13 mouse cellular contexts compared by ENCODE assay signal in genomic region chr10:41403893-41404612, GRCm38 (mm10). TPM values are rescaled to one million over a fixed set of nuclear protein-coding genes. Genes with fewer than 3 reads are reported as not detected.
DNase-seq lines count a peak whose midpoint lies in the region; ATAC-seq and TF ChIP-seq lines count a peak whose summit lies in the region.
"Had no signal": no experiment of that assay in that cellular context is flagged by ENCODE, and none has a peak within 500 bp of the region (broad histone marks: within the 10 kb centered on the region; RNA-seq: fewer than 3 reads in every experiment).

No protein-coding gene starts in this region.

- no peaks in the 10 kb centered on the region for H3K9me3 ChIP-seq in embryonic facial prominence, embryonic 11.5 days (replicated peaks; ENCODE audit: control insufficient read depth, low read length)
- no peaks in the 10 kb centered on the region for H3K9me3 ChIP-seq in embryonic facial prominence, embryonic 10.5 days
- no peaks in the 10 kb centered on the region for H3K9me3 ChIP-seq in lung, postnatal 0 days (ENCODE audit: low read length)
- H3K9me3 ChIP-seq: limb, embryonic 15.5 days; midbrain, embryonic 12.5 days; stomach, embryonic 15.5 days had no signal

- DNase-seq in embryonic facial prominence, embryonic 11.5 days (ENCODE audit: low spot score), result peak; percentile 24
- no peak for DNase-seq in embryonic facial prominence, embryonic 10.5 days (ENCODE audit: low spot score)
- no peak for DNase-seq in left cerebral cortex, adult 2 months (ENCODE audit: extremely low spot score in 1 of 2, low spot score in 2 of 2)
- no peak for DNase-seq in left cerebral cortex, adult 8-10 months (ENCODE audit: low spot score in 2 of 2)
- peak; percentile 45 for DNase-seq in MN1 (ENCODE audit: low spot score)
- DNase-seq in lung, postnatal 0 days (ENCODE audit: low spot score), result peak; percentile 56
- DNase-seq in adrenal gland, adult 8-10 months, result no peak
- DNase-seq: cerebellum, adult 2 months; heart, postnatal 14 days had no signal

- H3K36me3 ChIP-seq in embryonic facial prominence, embryonic 11.5 days (replicated peaks; ENCODE audit: control insufficient read depth, insufficient read depth, low read depth, low read length), result no peaks in the 10 kb centered on the region
- H3K36me3 ChIP-seq in embryonic facial prominence, embryonic 10.5 days (replicated peaks), result no peaks in the 10 kb centered on the region
- H3K36me3 ChIP-seq in lung, postnatal 0 days (ENCODE audit: insufficient read depth, low read length), result no peaks in the 10 kb centered on the region
- H3K36me3 ChIP-seq: limb, embryonic 15.5 days; midbrain, embryonic 12.5 days; stomach, embryonic 15.5 days had no signal

- WGBS in embryonic facial prominence, embryonic 11.5 days, result 43% methylated on average over 3 of the region's 3 CpGs
- 51% methylated on average over 3 of the region's 3 CpGs for WGBS in embryonic facial prominence, embryonic 10.5 days
- WGBS in lung, postnatal 0 days, result 36% methylated on average over 3 of the region's 3 CpGs

- no peak overlapping the region for H3K9ac ChIP-seq in embryonic facial prominence, embryonic 11.5 days (replicated peaks; ENCODE audit: low read length)
- H3K9ac ChIP-seq in lung, postnatal 0 days (replicated peaks; ENCODE audit: low read depth), result no peak overlapping the region
- H3K9ac ChIP-seq: limb, embryonic 15.5 days; midbrain, embryonic 12.5 days; stomach, embryonic 15.5 days had no signal

- no peaks in the 10 kb centered on the region for H3K27me3 ChIP-seq in embryonic facial prominence, embryonic 11.5 days (ENCODE audit: control insufficient read depth, insufficient read depth, low read length)
- no peaks in the 10 kb centered on the region for H3K27me3 ChIP-seq in embryonic facial prominence, embryonic 10.5 days (replicated peaks; ENCODE audit: low read depth, poor library complexity, severe bottlenecking)
- no peaks in the 10 kb centered on the region for H3K27me3 ChIP-seq in lung, postnatal 0 days (replicated peaks; ENCODE audit: insufficient read depth, low read length)
- H3K27me3 ChIP-seq: limb, embryonic 15.5 days; midbrain, embryonic 12.5 days; stomach, embryonic 15.5 days had no signal

- no peaks in the 10 kb centered on the region for H3K4me1 ChIP-seq in embryonic facial prominence, embryonic 11.5 days (ENCODE audit: control insufficient read depth, insufficient read depth, low read length)
- H3K4me1 ChIP-seq in embryonic facial prominence, embryonic 10.5 days, result no peaks in the 10 kb centered on the region
- no peaks in the 10 kb centered on the region for H3K4me1 ChIP-seq in lung, postnatal 0 days (ENCODE audit: insufficient read depth, low read depth, low read length)
- H3K4me1 ChIP-seq: limb, embryonic 15.5 days; midbrain, embryonic 12.5 days; stomach, embryonic 15.5 days had no signal

- H3K4me3 ChIP-seq in embryonic facial prominence, embryonic 11.5 days (ENCODE audit: low read depth, low read length), result no peak overlapping the region
- no peak overlapping the region for H3K4me3 ChIP-seq in embryonic facial prominence, embryonic 10.5 days
- H3K4me3 ChIP-seq in left cerebral cortex, adult 2 months, result no peak overlapping the region
- no peak overlapping the region for H3K4me3 ChIP-seq in lung, postnatal 0 days (ENCODE audit: low read depth, low read length)
- H3K4me3 ChIP-seq: limb, embryonic 15.5 days; midbrain, embryonic 12.5 days; stomach, embryonic 15.5 days had no signal

- TF ChIP-seq CTCF in left cerebral cortex, adult 2 months (IDR thresholded peaks at IDR 0.05), result peak; percentile 53
- TF ChIP-seq CTCF in lung, postnatal 0 days (IDR thresholded peaks at IDR 0.05), result peak; percentile 57

- no peak for ATAC-seq in embryonic facial prominence, embryonic 11.5 days (replicated peaks; ENCODE audit: insufficient number of reproducible peaks, low FRiP score, low TSS enrichment, low read depth)
- peak; percentile 86 for ATAC-seq in lung, postnatal 0 days
- no peak for ATAC-seq in erythroid progenitor cell, adult 5-6 weeks (replicated peaks; ENCODE audit: low FRiP score, poor library complexity, severe bottlenecking)

- intact Hi-C loops in left cerebral cortex, adult 2 months (cut with DNase I), result loop anchor here (5.0 kb wide), 2 partner anchors 102 to 402 kb away; partner anchors contain the start of genes Ak9 and Fig4

- TF ChIP-seq EP300 in lung, postnatal 0 days (IDR thresholded peaks at IDR 0.05), result no peak

- no peak overlapping the region for H3K27ac ChIP-seq in embryonic facial prominence, embryonic 11.5 days (replicated peaks; ENCODE audit: low read depth, low read length)
- H3K27ac ChIP-seq in embryonic facial prominence, embryonic 10.5 days (replicated peaks), result no peak overlapping the region
- H3K27ac ChIP-seq in left cerebral cortex, adult 2 months, result no peak overlapping the region
- no peak overlapping the region for H3K27ac ChIP-seq in lung, postnatal 0 days (ENCODE audit: low read length)
- H3K27ac ChIP-seq: limb, embryonic 15.5 days; midbrain, embryonic 12.5 days; stomach, embryonic 15.5 days had no signal

- no peak overlapping the region for H3K4me2 ChIP-seq in embryonic facial prominence, embryonic 11.5 days (ENCODE audit: low read depth, low read length)
- no peak overlapping the region for H3K4me2 ChIP-seq in lung, postnatal 0 days (replicated peaks; ENCODE audit: low read depth, low read length)
- H3K4me2 ChIP-seq: limb, embryonic 15.5 days; midbrain, embryonic 12.5 days; stomach, embryonic 15.5 days had no signal

RNA-seq across cellular contexts. Expression of gene Zbtb24, which starts 46.1 kb away (rescaled TPM):
- 19.0 and 21.7 TPM in 2 replicates for polyA plus RNA-seq in embryonic facial prominence, embryonic 11.5 days (2014; fragmentation: Nextera tagmentation; extraction: Ambion mirVana)
- 18.1 and 18.5 TPM in 2 replicates for polyA plus RNA-seq in embryonic facial prominence, embryonic 10.5 days (2016; fragmentation: Nextera tagmentation; extraction: Ambion mirVana)
- total RNA-seq in left cerebral cortex, adult 2 months (2021), result 10 to 100 TPM; 19.6 to 21.2 TPM
- total RNA-seq in left cerebral cortex, adult 8-10 months (2022), result 10 to 100 TPM; 18.1 to 22.1 (median 20.1) TPM
- polyA plus RNA-seq in lung, postnatal 0 days (2015; fragmentation: Nextera tagmentation; extraction: Ambion mirVana), result 14.6 and 14.8 TPM in 2 replicates
- total RNA-seq in erythroid progenitor cell, adult 5-6 weeks (2015; ENCODE audit: low replicate concordance), result 5.9 and 10.8 TPM in 2 replicates
- 10.8 and 15.2 TPM in 2 replicates for total RNA-seq in erythroid progenitor cell, adult 5-6 weeks (2017; ENCODE audit: low replicate concordance)
- 10 to 100 TPM; 17.3 to 32.5 (median 26.0) TPM for total RNA-seq in adrenal gland, adult 8-10 months (2022)

Comparison
In these comparisons a context has a peak if more than half of its experiments do, and no peak if none do; other contexts are left out.
1. DNase-seq: peak in embryonic facial prominence, embryonic 11.5 days (single experiment), MN1 (single experiment) and lung, postnatal 0 days (single experiment); none in embryonic facial prominence, embryonic 10.5 days (single experiment), left cerebral cortex, adult 2 months (0 of 2), left cerebral cortex, adult 8-10 months (0 of 2) and adrenal gland, adult 8-10 months (single experiment).